In the genomic region with DNA sequence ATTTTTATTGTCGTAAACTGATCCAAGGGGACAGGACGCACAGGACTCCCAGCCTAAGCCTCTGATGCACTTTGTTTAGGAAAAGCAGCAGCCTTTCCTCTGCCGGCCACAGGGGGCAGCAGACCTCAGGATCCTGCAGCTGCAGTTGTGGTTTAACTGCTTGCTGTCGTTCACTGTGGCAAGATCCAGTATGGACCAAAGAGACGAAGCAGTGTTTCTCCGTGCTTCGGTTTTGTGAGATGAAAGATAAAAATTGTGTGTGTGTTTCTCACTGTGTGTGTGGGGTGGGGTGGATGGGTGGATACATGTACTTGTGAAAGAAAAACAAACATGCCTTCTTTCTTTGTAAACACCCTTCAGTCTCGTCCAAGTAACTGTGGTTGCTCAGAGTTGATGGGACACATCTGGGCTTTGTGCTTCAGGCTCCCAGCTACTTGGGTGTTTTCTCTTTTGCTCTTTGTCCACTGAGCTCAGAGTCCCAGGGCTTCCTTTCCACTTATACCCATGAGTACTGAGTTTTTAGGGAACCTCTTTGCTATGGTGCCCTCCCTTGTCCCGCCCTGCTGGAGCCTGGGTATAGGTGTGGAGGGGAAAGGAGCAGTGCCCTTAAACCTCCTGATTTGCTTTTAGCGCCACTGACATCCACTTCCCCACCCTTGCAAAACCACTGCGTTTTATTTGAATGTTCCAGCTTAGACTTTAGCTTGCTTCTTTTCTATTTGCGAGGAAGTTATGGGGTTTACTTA, we compare ENCODE assay signal across 7 mouse cellular contexts. TPM values are rescaled to one million over a fixed set of nuclear protein-coding genes. Genes with fewer than 3 reads are reported as not detected.
DNase-seq lines count a peak whose midpoint lies in the region; ATAC-seq and TF ChIP-seq lines count a peak whose summit lies in the region.

No protein-coding gene starts in this region.

- intact Hi-C loops in left cerebral cortex, postnatal 4 days (cut with DNase I), result no loop called here

- WGBS in embryonic facial prominence, embryonic 11.5 days, result 43% methylated on average over 12 of the region's 12 CpGs
- WGBS in midbrain, embryonic 11.5 days, result 50% methylated on average over 12 of the region's 12 CpGs
- WGBS in small intestine, adult 2 months, result 10% methylated on average over 12 of the region's 12 CpGs

- 0 out of 2 replicates have a peak, but pooled peaks have one; percentile 44 for ATAC-seq in embryonic facial prominence, embryonic 11.5 days (replicated peaks; ENCODE audit: insufficient number of reproducible peaks, low FRiP score, low TSS enrichment, low read depth)
- ATAC-seq in midbrain, embryonic 11.5 days (ENCODE audit: low FRiP score), result peak; percentile 79

- DNase-seq in adrenal gland, adult 8-10 months, result peak; percentile 8
- peak; percentile 81 for DNase-seq in embryonic facial prominence, embryonic 11.5 days (ENCODE audit: low spot score)
- DNase-seq in heart, adult 18-20 months, result peak; percentile 72 to 77
- peak; percentile 53 for DNase-seq in kidney, adult 11 months
- DNase-seq in left cerebral cortex, postnatal 4 days, result peak; percentile 50
- DNase-seq in midbrain, embryonic 11.5 days (ENCODE audit: low spot score, missing footprints), result peak; percentile 92

- no peak overlapping the region for H3K9ac ChIP-seq in embryonic facial prominence, embryonic 11.5 days (replicated peaks; ENCODE audit: low read length)
- no peak overlapping the region for H3K9ac ChIP-seq in midbrain, embryonic 11.5 days (ENCODE audit: low read length)

- no peaks in the 10 kb centered on the region for H3K36me3 ChIP-seq in embryonic facial prominence, embryonic 11.5 days (replicated peaks; ENCODE audit: control insufficient read depth, insufficient read depth, low read depth, low read length)
- no peaks in the 10 kb centered on the region for H3K36me3 ChIP-seq in midbrain, embryonic 11.5 days (ENCODE audit: control insufficient read depth, insufficient read depth, low read length)
- no peaks in the 10 kb centered on the region for H3K36me3 ChIP-seq in small intestine, adult 2 months (ENCODE audit: control insufficient read depth, insufficient read depth, low read length)

- H3K27ac ChIP-seq in embryonic facial prominence, embryonic 11.5 days (replicated peaks; ENCODE audit: low read depth, low read length), result no peak overlapping the region
- no peak overlapping the region for H3K27ac ChIP-seq in midbrain, embryonic 11.5 days (ENCODE audit: low read depth, low read length)
- H3K27ac ChIP-seq in small intestine, adult 2 months (ENCODE audit: insufficient read depth, low read depth, low read length), result no peak overlapping the region

- TF ChIP-seq CTCF in small intestine, adult 2 months (IDR thresholded peaks at IDR 0.05; ENCODE audit: extremely low read depth, insufficient read length, insufficient replicate concordance, low read depth, low read length), result peak; percentile 91

- TF ChIP-seq POLR2A in small intestine, adult 2 months (IDR thresholded peaks at IDR 0.05; ENCODE audit: low read depth, low read length), result no peak

- no peaks in the 10 kb centered on the region for H3K9me3 ChIP-seq in embryonic facial prominence, embryonic 11.5 days (replicated peaks; ENCODE audit: control insufficient read depth, low read length)
- H3K9me3 ChIP-seq in midbrain, embryonic 11.5 days (ENCODE audit: control insufficient read depth, low read length), result no peaks in the 10 kb centered on the region

- no peaks in the 10 kb centered on the region for H3K4me1 ChIP-seq in embryonic facial prominence, embryonic 11.5 days (ENCODE audit: control insufficient read depth, insufficient read depth, low read length)
- H3K4me1 ChIP-seq in midbrain, embryonic 11.5 days (ENCODE audit: control insufficient read depth, insufficient read depth, low read length), result no peaks in the 10 kb centered on the region
- H3K4me1 ChIP-seq in small intestine, adult 2 months (ENCODE audit: control insufficient read depth, insufficient read depth, insufficient read length, low read length), result peaks cover 9% of the 10 kb centered on the region; the same call in 1 of the 2 replicates

- H3K27me3 ChIP-seq in embryonic facial prominence, embryonic 11.5 days (ENCODE audit: control insufficient read depth, insufficient read depth, low read length), result no peaks in the 10 kb centered on the region
- H3K27me3 ChIP-seq in midbrain, embryonic 11.5 days (ENCODE audit: control insufficient read depth, insufficient read depth, low read length), result no peaks in the 10 kb centered on the region
- no peaks in the 10 kb centered on the region for H3K27me3 ChIP-seq in small intestine, adult 2 months (ENCODE audit: control insufficient read depth, insufficient read depth, low read length)

- no peak overlapping the region for H3K4me2 ChIP-seq in embryonic facial prominence, embryonic 11.5 days (ENCODE audit: low read depth, low read length)
- no peak overlapping the region for H3K4me2 ChIP-seq in midbrain, embryonic 11.5 days

- no peak overlapping the region for H3K4me3 ChIP-seq in embryonic facial prominence, embryonic 11.5 days (ENCODE audit: low read depth, low read length)
- no peak overlapping the region for H3K4me3 ChIP-seq in midbrain, embryonic 11.5 days (ENCODE audit: low read depth, low read length)
- 0 out of 2 replicates have a peak overlapping the region, but pooled peaks have one; percentile 9 for H3K4me3 ChIP-seq in small intestine, adult 2 months (ENCODE audit: low read depth, low read length)

RNA-seq across cellular contexts. Expression of a gene that starts 0.9 kb away (rescaled TPM):
- 10 to 100 TPM; 12.4 to 20.0 (median 16.4) TPM for total RNA-seq in adrenal gland, adult 8-10 months (2022)
- 1.7 and 2.1 TPM in 2 replicates for polyA plus RNA-seq in embryonic facial prominence, embryonic 11.5 days (2014; fragmentation: Nextera tagmentation; extraction: Ambion mirVana)
- 10 to 100 TPM in 1 of 2 experiments, 1 to 10 TPM in 1; 8.5 to 16.1 TPM for total RNA-seq in heart, adult 18-20 months (2021)
- total RNA-seq in left cerebral cortex, postnatal 4 days (2021), result 10 to 100 TPM; 14.7 to 18.4 TPM
- polyA plus RNA-seq in midbrain, embryonic 11.5 days (2014; fragmentation: Nextera tagmentation; extraction: Ambion mirVana), result 4.3 and 5.7 TPM in 2 replicates
- 4.2 and 5.1 TPM in 2 replicates for polyA plus RNA-seq in small intestine, adult 2 months (2012; rRNA removed)

RNA-seq across cellular contexts. Expression of a gene that starts 58.7 kb away (rescaled TPM):
- total RNA-seq in adrenal gland, adult 8-10 months (2022), result 10 to 100 TPM in 3 of 4 experiments, 1 to 10 TPM in 1; 6.8 to 28.8 (median 12.0) TPM
- polyA plus RNA-seq in embryonic facial prominence, embryonic 11.5 days (2014; fragmentation: Nextera tagmentation; extraction: Ambion mirVana), result 302 and 306 TPM in 2 replicates
- 1 to 10 TPM; 2.5 to 2.8 TPM for total RNA-seq in heart, adult 18-20 months (2021)
- total RNA-seq in left cerebral cortex, postnatal 4 days (2021), result 10 to 100 TPM; 53.5 to 55.0 TPM
- 317 and 361 TPM in 2 replicates for polyA plus RNA-seq in midbrain, embryonic 11.5 days (2014; fragmentation: Nextera tagmentation; extraction: Ambion mirVana)
- 18.4 and 35.8 TPM in 2 replicates for polyA plus RNA-seq in small intestine, adult 2 months (2012; rRNA removed)

RNA-seq across cellular contexts. Expression of a gene that starts 59.1 kb away (rescaled TPM):
- total RNA-seq in adrenal gland, adult 8-10 months (2022), result not detected
- not detected in 2 replicates for polyA plus RNA-seq in embryonic facial prominence, embryonic 11.5 days (2014; fragmentation: Nextera tagmentation; extraction: Ambion mirVana)
- not detected for total RNA-seq in heart, adult 18-20 months (2021)
- total RNA-seq in left cerebral cortex, postnatal 4 days (2021), result not detected
- not detected in 2 replicates for polyA plus RNA-seq in midbrain, embryonic 11.5 days (2014; fragmentation: Nextera tagmentation; extraction: Ambion mirVana)
- polyA plus RNA-seq in small intestine, adult 2 months (2012; rRNA removed), result 30.1 and 67.3 TPM in 2 replicates

Comparison
In these comparisons a context has a peak if more than half of its experiments do, and no peak if none do; other contexts are left out.
1. DNase-seq: peak in every context shown above with its lines; median percentile 92 in midbrain, embryonic 11.5 days; 81 in embryonic facial prominence, embryonic 11.5 days; 74 in heart, adult 18-20 months; 53 in kidney, adult 11 months; 50 in left cerebral cortex, postnatal 4 days; 8 in adrenal gland, adult 8-10 months.